Mouse (Mus musculus) lung, adult 10 weeks (tissue): ENCODE measurements around the gene Gm10197. TPM values are rescaled to one million over a fixed set of nuclear protein-coding genes. Genes with fewer than 3 reads are reported as not detected.

Experiments
- polyA plus RNA-seq: library from polyadenylated mRNA; stranded (reverse); fragments of 350-450 nt; fragmentation: Illumina TruSeq; extraction: RNeasy Lipid Tissue Mini Kit (QIAGEN cat#74804); gene quantifications from one replicate; pipeline ENCODE4 v1.2.3, GENCODE M21; 2014; ENCODE audit warnings: low read depth, low replicate concordance; ENCODE audit not compliant: insufficient read depth

Gm10197 gene
- not detected for polyA plus RNA-seq

GRCm38 (mm10) chr19:53371666-53372065 is at the start of gene Gm10197:
Gene Gm10197, minus strand, starts transcription at chr19:53371766.

GRCm38 (mm10) chr19:53390495-53391007 is 19.0 kb upstream of the Gm10197 start, which contains the start of gene Smndc1:
Gene Smndc1, minus strand, starts transcription at chr19:53390578.

Other genes with a start within 250 kb of the Gm10197 start
- 46.0 TPM for gene Add3, start 231.3 kb downstream of the Gm10197 start, polyA plus RNA-seq
- 20.4 TPM for gene Mxi1, start 61.2 kb downstream of the Gm10197 start, polyA plus RNA-seq
- gene Smndc1, start 18.8 kb upstream of the Gm10197 start, polyA plus RNA-seq: 34.9 TPM
- gene Dusp5, start 157.3 kb upstream of the Gm10197 start, polyA plus RNA-seq: 5.9 TPM
- 4.5 TPM for gene Nutf2-ps1, start 217.3 kb upstream of the Gm10197 start, polyA plus RNA-seq
- 17.9 TPM for gene Smc3, start 228.6 kb upstream of the Gm10197 start, polyA plus RNA-seq